Comparison of ENCODE assay signal across 8 mouse cellular contexts in genomic region chr13:60177797-60178110, GRCm38 (mm10). TPM values are rescaled to one million over a fixed set of nuclear protein-coding genes. Genes with fewer than 3 reads are reported as not detected.
DNase-seq lines count a peak whose midpoint lies in the region; ATAC-seq and TF ChIP-seq lines count a peak whose summit lies in the region.

No protein-coding gene starts in this region.

- H3K36me3 ChIP-seq in neural tube, embryonic 11.5 days (ENCODE audit: control insufficient read depth, insufficient read depth, low read length), result no peaks in the 10 kb centered on the region
- no peaks in the 10 kb centered on the region for H3K36me3 ChIP-seq in liver, embryonic 14.5 days (replicated peaks; ENCODE audit: control insufficient read depth, insufficient read depth, low read depth)

- no peak for TF ChIP-seq CTCF in liver, embryonic 14.5 days (IDR thresholded peaks at IDR 0.05; ENCODE audit: low read depth)

- H3K9ac ChIP-seq in neural tube, embryonic 11.5 days (ENCODE audit: low read length), result peak overlapping the region; percentile 62
- H3K9ac ChIP-seq in liver, embryonic 14.5 days (replicated peaks), result no peak overlapping the region

- intact Hi-C loops in gastrocnemius, postnatal 14 days (cut with DNase I; ENCODE audit: low total_unique reads), result loop anchor here (5.0 to 10.0 kb wide), 2 partner anchors 283 to 290 kb away; no protein-coding TSS in a partner anchor
- intact Hi-C loops in left cerebral cortex, postnatal 10 days (cut with DNase I), result loop anchor here (5.0 to 10.0 kb wide), 4 partner anchors 270 to 323 kb away; no protein-coding TSS in a partner anchor

- H3K4me1 ChIP-seq in neural tube, embryonic 11.5 days (ENCODE audit: control insufficient read depth, insufficient read depth, low read length), result peaks cover 12% of the 10 kb centered on the region
- 0 out of 4 replicates have a peak, but pooled peaks cover 0 to 2% of the 10 kb centered on the region in 2 experiments for H3K4me1 ChIP-seq in liver, embryonic 14.5 days (replicated peaks; ENCODE audit: control insufficient read depth in 2 of 2, insufficient read depth in 2 of 2, low read length in 1 of 2)

- no peak for TF ChIP-seq EP300 in liver, embryonic 14.5 days (IDR thresholded peaks at IDR 0.05; ENCODE audit: low read depth)

- H3K27me3 ChIP-seq in neural tube, embryonic 11.5 days (ENCODE audit: control insufficient read depth, insufficient read depth, low read length), result no peaks in the 10 kb centered on the region
- H3K27me3 ChIP-seq in liver, embryonic 14.5 days (ENCODE audit: control insufficient read depth, insufficient read depth, low read length), result peaks cover 47% of the 10 kb centered on the region

- H3K9me3 ChIP-seq in neural tube, embryonic 11.5 days (ENCODE audit: control insufficient read depth, low read length), result no peaks in the 10 kb centered on the region
- H3K9me3 ChIP-seq in liver, embryonic 14.5 days (ENCODE audit: control insufficient read depth, low read length), result no peaks in the 10 kb centered on the region

- peak; percentile 24 for DNase-seq in gastrocnemius, postnatal 10 days
- no peak for DNase-seq in gastrocnemius, postnatal 14 days
- DNase-seq in neural tube, embryonic 11.5 days (ENCODE audit: low spot score), result no peak
- DNase-seq in neural tube, embryonic 10.5 days (ENCODE audit: extremely low spot score, low spot score), result no peak
- no peak for DNase-seq in liver, embryonic 14.5 days (ENCODE audit: low read depth in 3 of 3, low spot score in 3 of 3)
- no peak for DNase-seq in adipocyte (ENCODE audit: low spot score)
- no peak for DNase-seq in thymus, postnatal 36 days
- DNase-seq in left cerebral cortex, postnatal 10 days (ENCODE audit: extremely low spot score in 1 of 2, low spot score in 2 of 2), result no peak

- peak overlapping the region; percentile 97 for H3K4me3 ChIP-seq in neural tube, embryonic 11.5 days (ENCODE audit: low read depth, low read length)
- H3K4me3 ChIP-seq in liver, embryonic 14.5 days (ENCODE audit: insufficient read depth in 1 of 2, low read depth in 2 of 2, low read length in 2 of 2), result peak overlapping the region; percentile 40 to 48; a peak in 3 of 4 replicates

- ATAC-seq in neural tube, embryonic 11.5 days (ENCODE audit: insufficient read depth, low FRiP score, low TSS enrichment), result no peak
- ATAC-seq in liver, embryonic 14.5 days (ENCODE audit: insufficient read depth), result no peak

- WGBS in neural tube, embryonic 11.5 days, result under 1% methylated on average over 13 of the region's 13 CpGs
- WGBS in liver, embryonic 14.5 days (ENCODE audit: insufficient replicate concordance), result 2% methylated on average over 13 of the region's 13 CpGs

- H3K27ac ChIP-seq in neural tube, embryonic 11.5 days (ENCODE audit: low read depth, low read length), result peak overlapping the region; percentile 70
- no peak overlapping the region for H3K27ac ChIP-seq in liver, embryonic 14.5 days

- peak overlapping the region; percentile 64 for H3K4me2 ChIP-seq in neural tube, embryonic 11.5 days (ENCODE audit: low read depth)
- peak overlapping the region; percentile 56 for H3K4me2 ChIP-seq in liver, embryonic 14.5 days (ENCODE audit: low read depth)

RNA-seq across cellular contexts. Expression of gene Gas1, which starts 0.6 kb away (rescaled TPM):
- total RNA-seq in gastrocnemius, postnatal 10 days (2021), result 10 to 100 TPM; 68.7 to 70.5 TPM
- 10 to 100 TPM; 34.7 to 46.8 TPM for total RNA-seq in gastrocnemius, postnatal 14 days (2021)
- polyA plus RNA-seq in neural tube, embryonic 11.5 days (2014; fragmentation: Nextera tagmentation; extraction: Ambion mirVana), result 168 and 192 TPM in 2 replicates
- polyA plus RNA-seq in liver, embryonic 14.5 days (2012; rRNA removed), result 1.5 and 2.1 TPM in 2 replicates
- 1.6 and 1.7 TPM in 2 replicates for polyA plus RNA-seq in liver, embryonic 14.5 days (2014; fragmentation: Nextera tagmentation; extraction: Ambion mirVana)
- 10 to 100 TPM in 1 of 2 experiments, 1 to 10 TPM in 1; 8.9 to 11.0 TPM for total RNA-seq in left cerebral cortex, postnatal 10 days (2021)
